Mouse (Mus musculus) adrenal gland, adult 18-20 months (tissue): ENCODE measurements around the gene Pcnx. TPM values are rescaled to one million over a fixed set of nuclear protein-coding genes. Genes with fewer than 3 reads are reported as not detected.

Experiments used
- DNase-seq, 2 experiments: peaks; one replicate each; pipeline ENCODE4 v3.0.0; 2021 to 2022; ENCODE audit warnings: low spot score in 2 of 2
- total RNA-seq, 2 experiments: library from RNA; stranded (reverse); gene quantifications; 1 replicate in 1 of 2; 2 replicates in 1 of 2; pipeline ENCODE4 v1.2.3; 2021

The Pcnx gene
- total RNA-seq, 2 experiments from 2014 or later, result 56.9 to 59.2 TPM

DNA sequence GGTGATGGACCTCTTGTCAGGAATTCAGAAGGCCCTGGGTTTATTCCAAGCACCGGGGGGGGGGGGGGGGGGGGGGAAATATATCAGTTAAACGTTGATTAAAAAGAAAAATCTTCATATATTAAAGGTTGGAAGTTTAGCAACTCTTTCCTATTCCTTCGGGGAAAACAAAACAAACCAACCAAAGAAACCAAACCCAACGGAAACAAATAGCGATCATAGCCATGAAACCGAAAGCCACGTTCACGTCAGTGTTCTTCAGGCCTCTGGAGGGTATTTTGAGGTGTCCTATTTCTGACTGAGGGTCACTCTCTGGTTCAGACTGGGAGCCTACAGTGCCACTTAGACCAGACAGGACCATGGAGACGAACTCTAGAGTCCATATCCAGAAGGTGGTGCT, 6.3 kb upstream of the Pcnx start:
- DNase-seq, result no peak

- no peak for DNase-seq
Measured at GRCm38 (mm10) chr12:81855031-81855430, 4.8 kb upstream of the Pcnx start.

GRCm38 (mm10) chr12:81856696-81857095, 3.1 kb upstream of the Pcnx start:
- DNase-seq, result no peak

GRCm38 (mm10) chr12:81857251-81857650, 2.6 kb upstream of the Pcnx start:
- no peak for DNase-seq

DNA sequence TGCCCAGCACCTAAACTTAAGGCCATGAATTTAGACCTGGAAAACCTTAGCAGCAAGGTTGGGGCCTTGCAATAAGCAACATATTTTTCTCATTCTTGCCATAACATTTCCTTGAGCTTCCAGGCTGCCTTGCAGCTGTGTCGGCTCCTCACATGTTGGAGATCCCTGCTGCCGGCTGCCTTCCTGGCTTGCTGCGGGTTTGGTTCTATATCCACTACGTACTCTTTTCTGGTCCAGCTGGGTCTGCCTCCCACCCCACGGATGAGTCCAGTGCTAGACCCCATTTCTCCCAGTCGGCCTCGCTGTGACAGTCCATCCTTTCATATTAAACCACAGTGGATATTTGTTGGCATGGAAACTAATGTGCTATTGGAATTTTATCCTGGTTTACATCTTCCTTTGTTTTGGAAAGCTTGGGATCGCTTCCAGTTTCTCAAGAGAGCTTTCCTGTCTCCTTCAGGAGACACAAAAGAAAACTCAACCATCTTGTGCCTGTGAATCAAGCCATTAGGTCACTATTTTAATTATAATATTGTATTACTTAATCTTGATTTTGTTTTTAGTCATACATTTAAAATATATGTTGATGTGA, 1.7 kb upstream of the Pcnx start:
- DNase-seq, result no peak

GRCm38 (mm10) chr12:81860308-81861181, 722 bp downstream of the Pcnx start:
- peak; percentile 59 to 65 for DNase-seq

DNA sequence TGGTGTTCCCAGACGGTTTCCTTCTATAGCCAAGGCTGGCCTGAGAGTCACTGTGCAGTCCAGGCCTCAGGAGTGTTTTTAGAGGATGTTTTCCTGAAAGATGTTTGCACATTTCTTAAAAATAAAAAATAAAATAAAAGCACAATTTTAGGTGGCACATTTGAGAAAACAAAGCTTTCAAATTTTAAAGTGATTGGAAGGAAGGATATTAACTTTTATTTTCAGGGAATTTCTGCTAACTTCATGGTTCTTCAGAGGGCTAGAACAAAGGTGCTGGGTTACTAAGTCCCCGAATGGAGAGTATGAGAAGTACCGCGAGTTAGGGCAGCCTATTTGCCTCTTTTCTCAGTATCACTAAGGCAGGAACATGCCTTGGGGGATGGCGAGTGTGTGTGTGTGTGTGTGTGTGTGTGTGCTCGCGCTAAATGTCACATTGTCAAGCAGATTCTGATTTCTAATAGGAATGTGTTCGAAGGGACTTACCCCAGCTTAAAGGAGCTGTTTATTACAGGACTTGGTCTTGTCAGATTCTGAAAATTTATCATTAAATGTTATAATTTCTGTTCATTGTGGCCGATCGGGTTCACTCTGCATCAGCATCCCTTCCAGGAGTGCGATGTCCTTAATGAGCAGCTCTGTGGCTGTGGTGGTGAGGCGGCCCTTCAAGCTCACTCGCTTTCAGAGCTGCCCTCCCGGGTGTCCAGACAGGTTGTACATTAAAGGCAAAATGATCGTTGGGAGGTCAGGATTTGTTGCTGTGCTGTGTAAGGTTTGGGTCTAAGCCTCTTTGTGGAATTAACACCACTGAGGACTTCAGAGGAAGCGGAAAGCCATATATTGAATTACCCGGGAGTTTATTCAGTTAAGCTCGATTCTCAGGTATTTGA, 1.6 kb downstream of the Pcnx start:
- DNase-seq, result peak in 1 of 2 experiments; percentile 18

- peak in 1 of 2 experiments; percentile 20 for DNase-seq
Measured at GRCm38 (mm10) chr12:81862351-81862802, 2.6 kb downstream of the Pcnx start.

DNA sequence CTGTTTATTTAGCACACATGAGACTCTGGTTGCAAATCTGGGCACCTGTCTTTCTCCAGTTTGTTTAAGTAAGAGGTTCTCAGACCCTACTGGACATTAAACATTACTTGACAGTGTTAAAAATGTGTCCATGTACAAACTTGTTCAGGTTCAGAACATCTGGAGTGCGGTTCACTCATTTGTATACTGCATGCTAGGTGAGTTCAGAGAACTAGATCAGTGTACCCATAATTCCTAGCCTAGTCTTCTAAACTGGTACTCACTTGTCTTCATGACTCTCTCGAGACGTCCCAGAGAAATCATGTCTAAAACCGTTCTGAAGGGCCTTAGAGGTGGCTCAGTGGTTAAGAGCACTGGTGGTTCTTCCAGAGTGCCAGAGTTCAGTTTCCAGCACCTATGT, 4.1 kb downstream of the Pcnx start:
- no peak for DNase-seq

GRCm38 (mm10) chr12:81865183-81865582, 5.4 kb downstream of the Pcnx start:
- DNase-seq, result no peak

GRCm38 (mm10) chr12:81867316-81867715, 7.5 kb downstream of the Pcnx start:
- no peak for DNase-seq

DNA sequence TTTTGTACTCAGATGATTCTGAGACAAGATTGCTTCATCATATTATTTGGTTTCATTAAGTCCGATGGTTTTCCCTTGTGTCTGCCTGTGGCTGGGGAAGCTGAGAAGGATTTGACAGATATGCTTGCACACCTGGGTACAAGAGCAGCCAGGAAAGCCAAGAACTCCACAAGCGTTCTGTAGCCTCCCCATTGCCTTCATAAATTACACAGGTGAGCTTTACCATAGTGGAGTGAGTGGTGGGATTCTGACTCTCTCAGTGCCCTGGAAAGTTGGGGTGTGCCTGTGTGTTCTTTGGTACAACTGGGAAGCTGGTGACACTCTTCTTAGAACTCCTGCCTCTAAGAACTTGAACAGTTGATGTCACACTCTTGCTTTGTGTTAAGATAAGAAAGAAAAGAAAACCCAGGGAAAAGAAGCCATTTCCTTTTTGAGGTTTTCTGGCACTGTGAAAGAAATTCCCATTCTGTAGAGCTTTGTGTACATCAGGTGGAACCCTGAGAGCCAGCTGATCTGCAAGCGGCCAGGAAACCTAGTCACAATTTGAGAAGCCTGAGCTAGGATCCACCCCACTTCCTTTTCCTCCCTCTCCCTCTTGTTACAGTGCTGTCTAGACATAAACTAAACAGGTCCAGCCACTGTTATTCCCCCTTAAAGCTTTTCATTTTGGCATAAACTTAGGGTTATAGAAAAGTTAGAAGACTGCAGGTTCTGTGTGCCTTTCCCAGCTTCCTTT, 9.6 kb downstream of the Pcnx start:
- DNase-seq, result no peak

- DNase-seq, result no peak
Measured at GRCm38 (mm10) chr12:81873345-81873744, 13.5 kb downstream of the Pcnx start.

GRCm38 (mm10) chr12:81880161-81880560, 20.3 kb downstream of the Pcnx start:
- no peak for DNase-seq

GRCm38 (mm10) chr12:81883255-81884106, 23.7 kb downstream of the Pcnx start:
- no peak for DNase-seq

GRCm38 (mm10) chr12:81884107-81884398, 24.2 kb downstream of the Pcnx start:
- no peak for DNase-seq

DNA sequence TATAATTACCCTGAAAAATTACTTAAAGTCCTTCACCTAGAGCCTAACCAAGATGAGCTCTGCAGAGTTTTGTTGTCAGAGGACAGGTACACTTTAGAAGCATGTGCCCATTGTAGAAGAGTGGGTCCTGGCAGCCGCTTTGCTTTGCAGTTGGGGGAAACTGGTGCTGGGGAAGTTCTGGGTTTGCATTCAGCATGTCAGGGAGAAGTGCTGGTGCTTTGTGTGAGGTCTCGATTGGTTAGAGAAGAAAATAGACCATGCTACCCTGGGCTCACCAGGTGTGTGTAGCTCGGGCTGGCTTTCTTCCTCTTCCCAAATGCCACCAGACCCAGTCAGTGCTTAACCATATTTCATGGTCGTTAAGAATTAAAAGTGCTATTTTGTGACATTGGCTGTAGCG, 25.2 kb downstream of the Pcnx start:
- DNase-seq, result no peak

- no peak for DNase-seq
Measured at GRCm38 (mm10) chr12:81885982-81886381, 26.2 kb downstream of the Pcnx start.

DNA sequence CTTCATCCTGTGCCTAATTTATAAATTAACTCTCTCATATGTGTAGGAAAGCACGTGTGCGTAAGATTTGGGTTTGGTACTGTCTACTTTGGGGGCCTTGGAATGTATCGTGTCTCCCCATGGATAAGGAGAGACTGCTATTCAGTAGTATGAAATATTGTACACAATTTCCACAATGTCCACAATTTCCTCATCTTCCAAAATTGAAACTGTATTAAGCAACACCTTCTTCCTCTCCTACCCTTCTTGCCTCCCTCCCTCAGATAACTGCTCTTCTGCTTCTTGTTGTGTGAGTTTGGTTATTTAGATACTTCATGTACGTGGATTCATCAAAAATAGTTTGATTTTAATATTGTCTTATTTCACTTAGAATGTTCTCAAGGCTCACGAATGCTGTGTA, 29.1 kb downstream of the Pcnx start:
- DNase-seq, result no peak

- DNase-seq, result no peak
Measured at GRCm38 (mm10) chr12:81891946-81892345, 32.1 kb downstream of the Pcnx start.
